Mouse (Mus musculus) frontal cortex, postnatal 25 days (tissue): ENCODE data around the gene Abhd4.

Experiments used
- DNase-seq, 2 experiments: peaks; one replicate each; pipeline ENCODE4 v3.0.0; 2022; ENCODE audit warnings: low spot score in 2 of 2

Gene Abhd4

GRCm38 (mm10) chr14:54284839-54285238 lies 30.9 kb downstream of the Abhd4 start, which contains the start of gene Olfr49:
Gene Olfr49 (minus strand): TSS chr14:54284939.
- DNase-seq: no peak

GRCm38 (mm10) chr14:54300136-54300535 lies 46.1 kb downstream of the Abhd4 start:
- no peak for DNase-seq

- DNase-seq: no peak
Measured at GRCm38 (mm10) chr14:54300676-54301075, 46.7 kb downstream of the Abhd4 start.

- no peak for DNase-seq
Measured at GRCm38 (mm10) chr14:54311763-54312162, 57.8 kb downstream of the Abhd4 start.
